Mouse (Mus musculus) urinary bladder, postnatal 14 days (tissue): ENCODE results near the gene Foxp1.

ENCODE experiments used
- DNase-seq: peaks from one replicate; pipeline ENCODE4 v3.0.0; 2021; ENCODE audit warnings: low spot score

The Foxp1 gene

DNA sequence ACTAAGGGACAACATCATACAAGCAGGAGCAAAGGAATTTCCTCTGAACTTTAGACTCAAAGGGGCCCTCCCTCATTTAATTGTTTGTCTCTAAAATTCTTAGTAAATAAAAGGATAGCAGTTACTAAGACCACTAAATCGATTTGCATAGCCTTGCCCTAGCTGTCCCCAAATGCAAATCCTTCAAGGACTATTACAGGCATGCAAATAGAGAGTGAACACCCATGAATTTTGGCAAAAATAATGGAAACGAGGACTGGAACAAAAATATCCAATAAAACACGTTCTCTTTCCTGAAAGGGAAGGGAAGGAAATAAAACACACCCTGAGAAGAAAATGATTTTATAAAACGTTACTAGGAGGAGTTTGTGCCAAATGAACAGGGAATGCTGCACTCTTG lies 390.7 kb downstream of the Foxp1 start:
- no peak for DNase-seq

DNA sequence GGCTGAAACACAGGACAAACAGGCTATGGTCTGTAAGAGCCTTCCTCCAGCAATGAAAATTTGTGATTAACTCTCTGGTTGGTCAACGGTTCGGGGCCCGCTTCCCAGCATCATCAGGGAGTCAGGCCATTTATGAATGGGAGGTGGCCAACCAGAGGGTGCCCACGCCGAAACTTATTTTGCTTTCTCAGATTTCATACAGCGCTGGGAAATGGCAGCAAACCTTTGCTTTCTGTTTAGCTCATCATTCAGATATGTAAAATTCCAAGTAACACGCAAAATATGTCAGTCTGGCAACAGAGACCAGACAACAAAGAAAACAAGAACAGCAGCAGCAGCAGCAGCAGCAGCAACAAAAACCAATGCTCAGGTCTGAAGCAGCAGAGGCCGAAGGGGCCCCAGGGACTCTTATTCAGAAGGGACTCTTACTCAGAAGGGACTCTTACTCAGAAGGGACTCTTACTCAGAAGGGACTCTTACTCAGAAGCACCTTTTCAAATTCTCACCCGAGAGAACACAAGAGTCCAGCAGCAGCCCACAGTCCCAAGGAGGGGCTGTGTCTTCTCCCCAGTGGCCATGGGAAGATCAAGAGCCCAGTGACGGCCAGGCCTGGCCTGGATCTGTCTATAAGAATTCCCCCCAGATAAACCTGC lies 391.6 kb downstream of the Foxp1 start:
- DNase-seq: no peak

DNA sequence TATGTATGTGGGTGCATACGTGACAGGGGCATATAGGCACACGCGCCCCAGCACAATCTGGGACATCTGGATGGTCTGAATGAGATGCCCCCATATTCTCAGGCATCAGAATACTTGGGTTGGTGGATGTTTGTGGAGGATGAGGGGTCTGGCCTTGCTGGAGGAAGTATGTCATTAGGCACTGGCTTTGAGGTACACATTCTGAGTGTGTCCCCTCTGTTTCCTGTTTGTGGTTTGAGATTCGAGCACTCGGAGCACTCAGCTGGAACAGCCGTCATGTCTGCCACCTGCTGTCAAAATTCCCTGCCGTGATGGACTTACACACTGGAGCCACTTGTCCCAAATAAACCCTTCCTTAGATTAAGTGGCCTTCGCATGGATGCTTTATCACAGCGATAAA lies 395.8 kb downstream of the Foxp1 start:
- DNase-seq: no peak

DNA sequence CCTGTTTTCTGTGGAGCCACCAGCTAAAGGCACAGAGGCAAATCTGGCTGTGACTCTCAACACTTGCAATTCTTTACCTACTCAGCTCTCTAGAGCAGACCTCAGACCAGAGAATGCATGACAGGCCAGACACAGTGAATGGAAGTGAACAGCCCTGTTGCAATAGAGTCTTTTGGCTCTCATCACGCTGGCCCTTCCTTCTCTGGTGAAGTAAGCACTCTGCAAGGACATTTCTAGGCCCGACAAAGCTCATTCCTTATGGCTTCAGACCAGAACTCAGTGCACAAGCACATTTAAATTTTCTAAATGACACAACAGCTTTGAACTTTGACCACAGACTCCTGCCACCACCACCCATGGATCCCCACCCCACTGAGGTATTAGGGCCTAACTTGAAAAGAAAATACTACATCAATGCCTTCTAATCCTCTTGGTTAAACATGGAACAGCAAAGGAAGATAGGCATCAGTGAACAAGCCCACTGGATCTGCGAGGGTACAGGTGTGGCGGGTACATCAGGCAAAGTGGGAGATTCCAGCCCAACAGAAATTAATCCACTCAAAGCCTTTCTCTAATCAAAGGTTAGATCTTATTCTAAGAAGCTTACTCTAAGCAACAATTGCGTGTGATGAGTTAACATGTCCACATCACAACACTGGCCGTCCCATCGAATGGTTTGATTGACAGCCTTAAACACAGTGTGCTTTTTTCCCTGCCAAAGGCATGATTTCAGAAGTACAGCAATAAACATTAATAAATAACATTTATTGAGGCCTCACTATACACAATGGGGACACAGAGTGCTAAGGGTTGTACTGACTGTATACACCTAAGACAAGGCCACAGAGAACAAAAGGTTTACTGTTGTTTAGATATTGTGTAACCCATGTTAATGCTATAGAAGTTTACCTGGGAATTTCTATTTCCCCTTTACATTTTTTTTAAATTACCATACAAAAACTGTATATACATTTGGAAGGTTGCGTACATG lies 401.4 kb downstream of the Foxp1 start:
- DNase-seq: no peak

DNA sequence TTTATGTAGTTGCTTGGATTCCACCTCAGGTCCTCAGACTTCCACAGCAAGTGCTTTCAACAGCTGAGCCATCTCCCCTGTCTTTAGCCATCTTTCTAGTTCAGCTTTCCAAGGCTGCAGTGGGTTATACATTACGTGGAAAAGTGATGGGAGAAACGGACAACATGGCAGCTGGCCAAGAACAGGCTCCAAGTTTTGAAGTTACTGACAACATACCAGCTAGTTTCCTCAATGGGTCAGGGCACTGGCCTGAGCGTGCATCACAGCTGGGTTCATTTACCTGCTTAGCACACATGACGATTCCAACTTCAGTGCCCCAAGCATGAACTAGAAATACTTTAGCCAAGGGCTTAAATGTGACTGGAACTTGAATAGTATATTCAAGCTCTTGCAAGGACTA lies 404.0 kb downstream of the Foxp1 start:
- no peak for DNase-seq

DNA sequence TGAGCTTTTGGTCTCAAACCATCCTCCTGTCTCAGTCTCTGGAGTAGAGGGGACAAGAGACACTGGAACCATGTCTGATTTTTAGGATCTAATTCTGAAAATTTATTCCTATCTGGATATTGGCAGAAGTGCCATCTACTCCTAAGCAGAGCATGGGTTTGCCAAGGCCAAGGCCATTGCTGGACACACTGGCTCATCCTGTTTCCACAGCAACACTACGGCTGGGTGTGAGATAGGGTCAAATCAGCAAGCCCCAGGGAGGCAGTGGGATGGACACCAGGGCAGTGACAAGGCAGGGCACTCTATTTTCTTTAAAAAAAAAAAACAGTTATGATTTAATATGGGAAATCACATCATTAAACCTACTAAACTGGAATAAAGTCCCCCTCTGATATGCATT lies 405.1 kb downstream of the Foxp1 start:
- no peak for DNase-seq

DNA sequence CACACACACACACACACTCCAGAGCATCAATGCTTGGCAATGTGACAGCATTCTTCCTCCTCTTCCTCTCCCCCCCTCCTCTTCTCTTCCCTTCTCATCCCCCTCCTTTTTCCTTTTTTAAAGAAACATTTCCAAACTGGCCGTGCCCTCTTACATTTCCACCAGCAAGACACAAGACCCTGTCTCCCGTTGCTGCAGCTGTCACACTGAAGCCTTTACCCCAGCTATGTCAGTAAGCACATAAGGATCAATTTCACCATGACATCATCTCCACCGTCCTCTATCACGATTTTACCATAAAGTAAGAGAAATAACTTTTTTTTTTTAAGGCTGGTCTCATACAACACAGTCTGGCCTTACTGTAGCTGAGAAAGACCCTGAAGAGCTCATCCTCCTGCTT lies 410.7 kb downstream of the Foxp1 start:
- no peak for DNase-seq

DNA sequence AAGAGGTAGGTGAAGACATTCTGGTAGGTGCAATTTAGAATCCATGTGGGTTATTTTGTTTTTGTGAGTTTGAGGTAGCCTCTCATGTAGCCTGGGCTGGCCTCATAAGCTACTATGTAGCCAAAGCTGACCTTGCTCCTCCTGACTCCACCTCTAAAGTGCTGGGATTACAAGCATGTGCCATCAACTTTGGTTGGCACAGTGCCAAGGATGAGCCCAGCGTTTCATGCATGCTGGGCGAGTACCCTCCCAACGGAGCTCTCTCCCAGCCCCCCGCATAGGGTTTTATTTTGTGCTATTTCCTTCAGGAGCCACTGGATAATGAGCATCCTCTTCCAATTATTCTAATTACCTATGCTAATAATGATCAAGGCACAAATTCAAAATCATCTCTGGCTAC lies 414.1 kb downstream of the Foxp1 start:
- no peak for DNase-seq

DNA sequence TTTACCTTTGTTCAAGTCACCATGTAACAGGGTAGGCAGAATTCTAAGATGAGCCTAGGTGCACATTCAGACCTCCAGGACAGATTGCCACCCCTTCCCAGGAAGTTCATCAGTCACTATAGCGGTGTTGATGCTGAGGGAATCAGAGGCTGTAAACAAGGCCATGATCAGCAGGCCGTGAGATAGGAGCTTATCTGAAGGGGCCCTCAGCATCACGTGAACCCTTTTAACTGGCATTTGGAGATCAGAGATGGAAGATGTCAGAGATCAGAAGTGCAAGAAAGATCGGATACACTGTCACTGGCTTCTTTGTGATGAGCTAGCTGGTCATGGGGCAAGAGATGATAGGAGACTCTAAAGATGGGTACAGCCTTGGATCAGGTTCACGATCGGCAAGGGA lies 414.8 kb downstream of the Foxp1 start:
- no peak for DNase-seq

DNA sequence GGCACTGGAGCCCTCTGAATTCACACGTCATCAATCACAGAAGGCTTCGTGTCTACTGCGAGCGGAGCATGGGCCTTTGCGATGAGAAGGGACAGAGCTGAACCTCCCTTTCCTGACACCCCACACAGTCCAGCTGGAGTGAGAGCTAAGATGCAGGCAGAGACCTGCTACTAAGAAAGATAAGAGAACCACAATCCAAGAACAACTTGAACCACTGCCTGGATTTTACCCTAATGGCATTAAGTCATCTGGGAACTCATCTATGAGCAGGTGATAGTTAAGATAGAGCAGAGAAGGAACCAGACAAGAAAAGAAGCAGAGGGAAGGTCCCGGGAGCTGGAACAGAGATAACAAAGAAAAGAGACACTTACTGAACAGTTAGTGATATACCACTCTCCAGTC lies 415.4 kb downstream of the Foxp1 start:
- no peak for DNase-seq

DNA sequence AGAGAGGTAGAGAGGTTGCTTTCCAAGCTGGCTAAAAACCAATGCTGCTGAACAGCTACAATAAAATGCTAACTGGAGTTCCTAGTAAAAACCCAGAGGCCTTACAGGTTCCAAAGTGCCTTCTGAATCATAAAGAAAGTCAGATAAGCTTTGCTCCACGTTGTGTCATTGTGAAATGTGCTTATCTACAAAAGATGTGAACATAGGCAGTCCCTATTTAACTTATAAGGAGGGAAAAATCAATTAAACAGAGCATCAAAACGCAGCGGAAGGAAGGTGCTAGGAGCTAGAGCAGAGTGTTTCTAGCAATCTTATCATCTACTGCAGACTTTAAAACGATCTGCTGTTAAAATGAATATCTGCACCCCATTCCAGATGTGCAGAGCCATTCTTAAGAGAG lies 416.5 kb downstream of the Foxp1 start:
- no peak for DNase-seq

DNA sequence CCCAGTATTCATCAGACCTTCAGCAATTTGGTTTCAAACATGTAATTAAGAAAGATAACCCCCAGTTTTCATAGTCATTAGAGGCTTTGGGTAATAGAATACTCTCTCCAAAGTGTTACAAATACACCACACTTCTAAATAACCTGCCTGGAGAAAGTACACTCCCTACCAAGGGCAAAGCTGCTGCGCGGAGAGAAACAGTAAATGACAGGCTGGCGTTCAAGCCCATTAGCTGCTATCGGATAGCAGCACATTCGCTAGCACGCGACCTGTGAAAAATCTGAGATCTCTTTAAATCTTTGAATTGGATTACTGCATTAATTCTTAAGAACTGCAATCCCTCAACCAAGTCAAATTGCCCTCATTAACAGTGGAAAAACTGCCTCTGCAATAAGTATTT lies 418.1 kb downstream of the Foxp1 start:
- no peak for DNase-seq

DNA sequence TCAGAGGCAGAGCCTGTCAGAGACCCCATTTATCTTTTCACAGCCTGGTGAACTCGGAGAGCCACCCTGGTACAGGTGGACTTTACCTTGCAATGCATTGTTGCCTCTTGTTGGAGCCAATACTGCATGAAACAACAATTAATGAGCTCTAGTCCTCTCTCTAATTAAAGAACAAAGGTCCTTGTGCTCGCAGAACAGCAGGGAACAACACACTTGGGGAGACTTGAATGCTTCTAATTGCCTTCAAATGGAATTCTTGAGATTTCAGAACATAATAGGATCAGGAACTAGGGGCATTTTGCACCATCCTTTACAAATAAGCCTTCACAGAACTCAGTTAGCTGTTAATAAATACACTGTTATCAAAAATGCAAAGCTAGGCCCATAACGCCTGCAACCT lies 418.6 kb downstream of the Foxp1 start:
- DNase-seq: no peak

DNA sequence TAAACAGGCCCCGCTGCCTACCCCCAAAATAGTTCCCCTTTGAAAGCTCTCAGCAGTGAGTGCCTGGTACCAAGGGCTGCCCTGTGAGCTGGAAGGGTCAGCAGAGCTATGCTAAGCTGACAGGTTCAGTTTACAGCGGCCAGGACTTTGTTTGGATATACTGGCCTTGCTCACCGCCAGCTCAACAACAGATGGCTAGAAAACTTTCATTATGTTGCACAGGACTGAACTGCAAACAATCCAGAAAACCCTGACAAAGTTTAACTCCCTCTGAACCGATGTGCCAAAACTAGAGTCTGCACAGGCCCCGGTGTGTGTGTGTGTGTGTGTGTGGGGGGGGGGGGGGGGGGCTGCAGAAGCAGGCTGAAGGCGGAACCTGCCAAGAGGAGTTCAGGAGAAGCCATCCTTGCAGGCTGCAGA lies 421.0 kb downstream of the Foxp1 start:
- peak; percentile 24 for DNase-seq

DNA sequence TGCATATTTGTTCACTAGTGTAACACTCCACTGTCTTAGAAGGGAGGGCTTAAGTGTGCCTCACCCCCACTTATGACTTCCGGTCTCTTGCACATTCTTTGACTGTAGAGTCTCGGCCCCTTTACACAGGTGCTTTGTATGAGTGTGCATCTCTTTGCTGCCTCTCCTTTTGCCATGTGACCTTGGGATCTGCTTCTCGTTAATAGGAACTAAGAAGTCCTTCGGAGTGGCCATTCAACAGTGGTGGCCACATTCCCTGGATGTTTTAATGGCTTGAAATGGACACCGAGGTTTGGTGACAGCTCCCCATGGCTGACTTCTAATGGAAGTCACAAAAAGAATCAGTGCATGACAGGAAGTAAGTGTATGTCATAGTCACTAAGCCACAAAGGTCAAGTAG lies 422.2 kb downstream of the Foxp1 start:
- DNase-seq: no peak

DNA sequence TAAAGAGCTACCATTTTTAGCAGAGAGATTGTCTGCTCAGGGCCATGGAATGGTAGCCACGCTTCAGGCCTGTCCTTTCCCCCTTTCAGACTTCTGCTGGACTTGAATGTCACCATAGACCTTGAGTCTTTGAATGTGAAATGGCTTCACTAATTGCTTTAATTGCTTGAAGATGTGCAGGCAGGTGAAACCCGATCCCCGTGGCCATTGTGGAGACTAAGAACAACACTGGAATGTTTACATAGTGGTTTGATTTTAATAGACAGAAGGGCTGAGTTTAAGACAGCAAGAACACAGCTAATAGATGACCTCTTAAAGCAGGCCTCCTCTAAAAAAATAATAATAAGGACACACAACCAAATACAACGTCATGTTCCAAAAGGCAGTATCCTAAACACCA lies 422.7 kb downstream of the Foxp1 start:
- DNase-seq: no peak

DNA sequence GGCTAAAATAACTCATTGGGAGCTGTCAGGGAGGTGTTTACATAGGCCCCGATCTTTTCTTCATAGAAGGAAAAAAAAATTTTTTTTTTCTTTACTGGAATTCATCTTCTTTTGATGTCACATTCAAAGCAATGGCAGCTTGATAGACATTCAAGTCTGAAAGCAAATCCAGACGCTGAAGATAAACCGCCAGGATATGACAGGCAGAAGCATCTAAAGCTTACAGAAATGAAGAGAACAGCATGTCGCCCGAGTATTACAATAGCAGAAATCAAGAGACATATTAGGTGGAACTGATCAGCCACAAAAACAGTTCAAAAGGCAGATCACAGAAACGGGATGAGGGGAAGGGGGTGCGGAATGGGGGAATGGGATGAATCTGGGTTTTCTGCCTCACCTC lies 425.3 kb downstream of the Foxp1 start:
- no peak for DNase-seq

DNA sequence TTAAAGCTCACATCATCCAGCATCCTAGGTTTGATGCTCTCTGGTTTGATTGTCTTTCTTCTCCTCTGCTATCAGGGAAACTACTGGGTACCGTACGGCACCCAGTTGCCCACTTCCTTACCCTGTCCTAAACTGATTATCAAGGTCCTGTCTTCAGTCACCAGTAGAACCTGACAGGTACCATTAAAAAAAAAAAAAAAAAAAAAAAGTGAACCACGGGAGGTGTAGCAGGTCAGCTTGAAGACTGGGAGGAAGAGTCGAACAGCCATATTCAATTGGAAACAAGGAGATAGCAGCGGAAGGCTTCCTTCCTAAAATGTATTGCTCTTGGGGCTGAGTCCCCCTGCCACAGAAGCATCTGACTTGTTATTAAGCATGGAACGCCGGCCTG lies 425.8 kb downstream of the Foxp1 start:
- DNase-seq: no peak

DNA sequence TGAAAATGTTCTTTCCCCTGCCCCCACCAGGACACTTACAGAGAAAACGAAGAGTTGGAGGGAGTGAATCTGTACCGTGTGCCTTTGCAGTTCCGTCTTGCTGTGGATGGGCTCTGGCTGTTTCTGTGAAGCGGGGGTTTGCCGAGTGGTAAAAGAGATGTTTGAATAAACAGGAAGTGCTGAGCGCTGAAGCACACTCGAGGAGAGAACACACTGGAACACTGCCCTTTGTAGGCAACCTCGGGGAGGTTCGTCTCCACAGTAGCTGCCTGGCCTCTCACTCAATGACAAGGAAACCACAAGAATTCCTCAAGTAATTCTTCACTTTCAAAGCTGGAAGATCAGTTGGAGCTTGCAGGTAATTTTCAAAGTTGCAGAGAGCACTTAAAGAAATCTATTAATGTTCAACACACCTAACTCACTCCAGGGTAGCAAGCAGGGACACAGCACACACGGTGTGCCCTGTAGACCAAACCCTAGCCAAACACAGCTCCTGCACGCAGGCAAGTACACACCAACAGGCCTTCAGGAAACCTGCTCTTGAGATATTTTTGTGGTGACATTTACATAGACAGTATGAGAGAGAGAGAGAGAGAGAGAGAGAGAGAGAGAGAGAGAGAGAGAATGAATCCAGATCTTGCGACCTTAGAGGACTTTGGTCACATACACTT lies 426.3 kb downstream of the Foxp1 start:
- DNase-seq: peak; percentile 46

DNA sequence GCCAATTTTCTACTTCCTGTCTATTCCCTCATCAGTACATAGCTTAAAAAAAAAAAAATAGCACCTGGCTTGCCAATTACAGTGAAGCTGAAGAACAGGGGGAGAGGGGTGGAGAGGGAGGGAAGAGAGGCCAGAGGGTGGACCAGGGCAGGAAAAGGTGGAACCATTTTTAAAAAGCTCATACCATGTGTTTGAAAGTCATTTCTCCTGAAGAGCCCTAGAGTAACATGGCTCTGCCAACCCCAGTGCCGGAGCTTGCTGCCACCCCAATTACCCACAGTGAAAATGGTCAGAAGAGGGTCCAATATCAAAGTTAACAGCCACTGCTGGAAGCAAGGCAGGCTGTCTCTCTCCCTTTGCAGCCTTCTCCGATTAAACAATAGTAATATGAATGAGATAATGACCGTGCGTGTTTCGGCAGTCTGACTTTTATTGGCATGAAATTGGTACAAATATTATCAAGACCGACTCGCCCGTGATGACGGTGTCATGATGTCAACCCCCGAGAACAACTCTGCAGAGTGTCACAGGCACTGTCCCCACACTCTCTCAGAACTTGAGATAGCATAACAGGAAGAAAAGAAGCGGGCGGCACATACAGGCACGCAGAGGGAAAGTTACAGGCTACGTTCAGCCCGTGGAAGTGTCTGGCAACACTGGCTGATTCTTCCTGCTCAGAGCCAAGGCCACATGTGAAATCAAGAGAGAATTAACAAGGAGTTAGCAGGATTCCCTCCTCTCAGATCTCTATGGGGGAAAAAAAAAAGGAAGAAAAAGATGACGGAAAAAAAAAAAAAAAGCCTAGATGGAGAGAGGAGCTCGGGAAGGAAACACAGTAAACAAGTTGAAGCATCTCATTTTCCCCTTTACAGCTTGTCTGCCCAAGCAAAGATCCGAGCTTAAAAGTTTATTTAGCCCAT lies 427.1 kb downstream of the Foxp1 start:
- DNase-seq: peak; percentile 12

DNA sequence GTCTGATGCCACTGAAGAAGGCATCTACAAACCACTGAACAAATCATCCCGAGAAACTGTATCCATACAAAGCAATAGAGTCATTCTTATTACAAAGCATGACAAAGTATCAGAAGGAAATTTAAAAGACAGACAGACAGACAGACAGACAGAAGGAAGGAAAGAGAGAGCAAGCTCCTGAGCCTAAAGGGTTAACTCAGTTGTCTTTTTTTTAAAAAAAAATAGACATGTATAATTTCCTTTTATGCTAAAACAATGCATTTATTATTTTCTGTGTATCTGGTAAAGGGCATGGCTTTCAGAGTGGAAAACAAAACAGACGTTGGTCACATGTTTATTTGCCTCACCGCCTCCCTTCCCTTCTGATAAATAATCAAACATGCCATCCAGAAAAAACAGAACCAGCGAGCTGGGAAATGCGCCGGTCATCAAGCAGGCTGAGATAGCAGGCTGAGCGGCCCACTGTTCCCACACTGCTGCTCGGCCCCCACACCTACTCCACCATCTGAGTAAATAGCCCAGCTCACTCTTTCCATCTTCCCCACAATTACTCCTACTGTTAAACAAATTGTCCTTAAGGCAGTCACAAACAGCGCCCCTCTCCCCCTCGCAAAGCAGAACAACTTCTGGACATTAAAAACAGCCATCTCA lies 428.1 kb downstream of the Foxp1 start:
- DNase-seq: peak; percentile 12
